Mouse (Mus musculus) macrophage (primary cell): ENCODE results near the gene Slc22a14. TPM values are rescaled to one million over a fixed set of nuclear protein-coding genes. Genes with fewer than 3 reads are reported as not detected.

Experiments used
- polyA plus RNA-seq: library from polyadenylated mRNA; stranded (reverse); fragments of 250-400 nt; gene quantifications from 3 replicates; pipeline ENCODE4 v1.2.4, GENCODE M21; 2018; ENCODE audit warnings: inconsistent platforms

The Slc22a14 gene
- polyA plus RNA-seq, 1 experiment from 2014 or later = not detected

Other genes with a start within 250 kb of the Slc22a14 start
- not detected in 3 replicates for gene Acaa1b, start 208.5 kb downstream of the Slc22a14 start, polyA plus RNA-seq
- gene Gm47289, start 206.4 kb downstream of the Slc22a14 start, polyA plus RNA-seq = not detected in 3 replicates
- gene Slc22a13, start 156.5 kb downstream of the Slc22a14 start, polyA plus RNA-seq = not detected in 3 replicates
- gene Oxsr1, start 43.1 kb downstream of the Slc22a14 start, polyA plus RNA-seq = 16.4 to 22.2 TPM (median 20.9 TPM) in 3 replicates
- gene Acaa1a, start 25.9 kb downstream of the Slc22a14 start, polyA plus RNA-seq = 27.8 to 102 TPM (median 60.2 TPM) in 3 replicates
- gene Myd88, start 24.1 kb downstream of the Slc22a14 start, polyA plus RNA-seq = 43.1 to 84.4 TPM (median 77.6 TPM) in 3 replicates
- 3.0 to 5.5 TPM (median 3.1 TPM) in 3 replicates for gene Xylb, start 8.2 kb downstream of the Slc22a14 start, polyA plus RNA-seq
- 0.65 to 1.7 TPM (median 0.74 TPM) in 3 replicates for gene Acvr2b, start 36.6 kb upstream of the Slc22a14 start, polyA plus RNA-seq
- 2.6 to 6.0 TPM (median 4.0 TPM) in 3 replicates for gene Exog, start 79.4 kb upstream of the Slc22a14 start, polyA plus RNA-seq
- not detected in 3 replicates for gene Scn5a, start 213.5 kb upstream of the Slc22a14 start, polyA plus RNA-seq